Mouse (Mus musculus) kidney, postnatal 0 days (tissue): ENCODE measurements around the gene 2610528A11Rik. TPM values are rescaled to one million over a fixed set of nuclear protein-coding genes. Genes with fewer than 3 reads are reported as not detected.

Source experiments
- ATAC-seq: fragments of 200-750 bp; cut with Nextera tagmentation; replicated peaks from 2 replicates; pipeline ENCODE4 v1.8.0; 2017; ENCODE audit warnings: low read depth, moderate number of reproducible peaks, moderate TSS enrichment, moderate library complexity; ENCODE audit not compliant: low FRiP score
- DNase-seq: peaks from one replicate; pipeline ENCODE4 v3.0.0-alpha.2; 2016; ENCODE audit warnings: low spot score
- H3K27ac ChIP-seq: fragments of 300-500 bp; sonication (generic); 2 replicates; pipeline ENCODE4 v1.5.1; 2014; ENCODE audit warnings: mild to moderate bottlenecking
- H3K27me3 ChIP-seq: fragments of 300-500 bp; sonication (generic); 2 replicates; pipeline ENCODE4 v1.6.1; 2014; ENCODE audit warnings: low read length, mixed read lengths; ENCODE audit not compliant: insufficient read depth
- H3K36me3 ChIP-seq: fragments of 300-500 bp; sonication (generic); 2 replicates; pipeline ENCODE4 v1.6.1; 2014; ENCODE audit warnings: low read length, mixed read lengths; ENCODE audit not compliant: insufficient read depth
- H3K4me1 ChIP-seq: fragments of 300-500 bp; sonication (generic); replicated peaks from 2 replicates; pipeline ENCODE4 v1.6.1; 2014; ENCODE audit warnings: antibody characterized with exemption, low read length, mixed read lengths; ENCODE audit not compliant: insufficient read depth
- H3K4me2 ChIP-seq: fragments of 300-500 bp; sonication (generic); 2 replicates; pipeline ENCODE4 v1.6.1; 2014; ENCODE audit warnings: mild to moderate bottlenecking, low read length, moderate library complexity, mixed read lengths
- H3K4me3 ChIP-seq: fragments of 300-500 bp; sonication (generic); replicated peaks from 2 replicates; pipeline ENCODE4 v1.5.1; 2014; ENCODE audit warnings: low read depth, low read length
- H3K9ac ChIP-seq: fragments of 300-500 bp; sonication (generic); 2 replicates; pipeline ENCODE4 v1.6.1; 2014; ENCODE audit warnings: low read depth, low read length
- H3K9me3 ChIP-seq: fragments of 300-500 bp; sonication (generic); replicated peaks from 2 replicates; pipeline ENCODE4 v1.6.1; 2016; ENCODE audit warnings: low read length, inconsistent platforms, mixed read lengths
- CTCF ChIP-seq: IDR thresholded peaks from 2 replicates; pipeline ENCODE4 v1.5.1; 2016; ENCODE audit warnings: antibody characterized with exemption, low read depth, mild to moderate bottlenecking, moderate library complexity
- WGBS: fragments of 180-500 bp; shearing (Covaris S2); extraction: QIAGEN DNeasy Blood & Tissue Kit; methylation state at CpG from one replicate; pipeline ENCODE4 v1.1.7; 2014; 5-methylcytosine and 5-hydroxymethylcytosine counted together
- polyA plus RNA-seq: library from polyadenylated mRNA; unstranded; fragments of >200 nt; fragmentation: Nextera tagmentation; extraction: Ambion mirVana; gene quantifications from 2 replicates; pipeline ENCODE4 v1.2.1, GENCODE M21; 2015

The 2610528A11Rik gene
- polyA plus RNA-seq, 1 experiment from 2014 or later: 0.17 TPM

DNA sequence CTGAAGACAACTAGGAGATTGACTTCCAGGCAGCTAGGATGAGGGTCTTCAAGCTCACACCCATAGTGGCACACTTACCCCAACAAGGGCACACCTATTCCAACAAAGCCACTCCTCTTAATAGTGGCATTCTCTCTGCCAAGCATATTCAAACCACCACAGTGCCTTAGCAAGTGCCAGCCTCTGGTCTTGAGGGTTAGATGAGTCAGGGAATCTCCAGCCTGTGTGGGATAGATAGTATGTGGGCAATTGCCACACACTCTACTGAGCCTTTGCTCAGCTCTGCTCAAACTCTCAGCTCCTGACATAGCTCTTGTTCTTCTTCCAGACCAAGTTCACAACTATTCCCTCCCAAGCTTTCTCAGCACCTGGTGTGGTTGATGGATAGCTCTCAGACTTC lies 2.5 kb downstream of the 2610528A11Rik start:
- Histone ChIP-seq H3K27ac (no peak overlapping the region), H3K9me3 (no peaks in the 10 kb centered on the region), H3K36me3 (no peaks in the 10 kb centered on the region), H3K4me2 (no peak overlapping the region), H3K4me3 (no peak overlapping the region), H3K4me1 (no peaks in the 10 kb centered on the region), H3K9ac (no peak overlapping the region), H3K27me3 (no peaks in the 10 kb centered on the region)
- no peak for ATAC-seq
- no peak for TF ChIP-seq CTCF
- DNase-seq: no peak

DNA sequence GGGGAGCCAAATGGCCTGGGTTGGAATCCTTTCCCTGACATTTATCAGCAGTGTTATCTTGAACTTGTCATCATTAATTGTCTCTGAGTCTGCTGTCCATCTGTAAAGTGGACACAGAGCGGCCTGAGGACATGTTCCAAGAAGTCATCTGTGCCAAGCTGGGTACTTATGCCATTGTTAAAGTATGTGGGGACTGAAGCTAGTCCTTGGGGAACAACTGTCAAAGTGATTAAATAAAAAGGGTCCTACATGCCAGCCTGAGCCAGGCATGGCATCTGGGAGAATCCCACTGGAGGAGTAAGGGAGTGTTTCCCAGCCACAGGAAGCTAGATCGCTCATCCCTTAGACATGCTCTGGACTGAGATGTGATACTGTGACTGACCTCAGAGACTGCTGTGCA lies 3.4 kb downstream of the 2610528A11Rik start:
- Histone ChIP-seq H3K9ac (no peak overlapping the region), H3K27ac (no peak overlapping the region), H3K9me3 (no peaks in the 10 kb centered on the region), H3K4me3 (no peak overlapping the region), H3K4me1 (no peaks in the 10 kb centered on the region), H3K4me2 (no peak overlapping the region), H3K27me3 (no peaks in the 10 kb centered on the region), H3K36me3 (no peaks in the 10 kb centered on the region)
- ATAC-seq (no peak), DNase-seq (no peak)
- TF ChIP-seq CTCF: no peak
- WGBS: 41% methylated on average over 2 of the region's 2 CpGs

DNA sequence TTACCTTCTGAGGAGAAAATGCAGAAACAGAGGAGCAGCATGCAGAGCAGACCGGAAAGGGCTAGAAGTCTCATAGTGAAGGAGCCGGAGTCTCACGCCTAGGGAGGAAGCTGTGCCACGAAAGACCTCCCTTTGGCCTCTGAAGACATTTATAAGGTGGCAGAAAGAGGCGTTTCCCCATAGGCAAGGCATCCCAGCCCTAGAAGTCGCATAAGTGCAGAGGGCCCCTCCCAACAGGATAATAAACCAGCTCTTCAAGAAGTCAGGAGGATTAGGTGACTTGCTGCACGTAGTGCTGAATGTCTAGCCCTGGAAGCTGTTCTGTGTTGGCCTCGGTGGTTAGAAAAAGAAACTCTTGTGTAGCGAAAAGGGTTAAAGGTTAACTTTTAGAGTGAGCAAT lies 3.8 kb downstream of the 2610528A11Rik start:
- Histone ChIP-seq H3K9me3 (no peaks in the 10 kb centered on the region), H3K4me1 (no peaks in the 10 kb centered on the region), H3K36me3 (no peaks in the 10 kb centered on the region), H3K4me2 (no peak overlapping the region), H3K9ac (no peak overlapping the region), H3K27ac (no peak overlapping the region), H3K4me3 (no peak overlapping the region), H3K27me3 (no peaks in the 10 kb centered on the region)
- no peak for TF ChIP-seq CTCF
- ATAC-seq (no peak), DNase-seq (no peak)
- 8% methylated on average over 9 of the region's 9 CpGs for WGBS

DNA sequence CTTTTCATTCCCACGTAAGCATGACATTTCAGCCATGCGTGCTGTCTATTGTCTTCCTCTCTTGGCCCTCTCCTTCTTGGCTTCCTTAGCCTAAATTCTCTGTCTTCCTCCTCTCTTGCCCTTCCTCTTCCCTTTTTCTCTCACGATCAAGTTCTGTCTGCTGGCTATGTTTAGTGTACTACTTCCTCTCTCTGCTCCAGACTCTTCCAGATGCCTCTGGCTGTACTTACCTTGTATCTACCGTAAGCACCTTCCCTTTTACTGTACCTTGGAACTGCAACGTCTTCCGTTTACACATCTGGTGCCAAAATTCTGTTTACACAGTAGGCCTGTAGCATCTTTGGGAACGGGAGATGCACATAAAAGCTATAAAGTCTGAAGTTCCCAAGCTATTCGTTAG lies 4.4 kb downstream of the 2610528A11Rik start:
- Histone ChIP-seq H3K9me3 (no peaks in the 10 kb centered on the region), H3K27ac (no peak overlapping the region), H3K9ac (no peak overlapping the region), H3K4me2 (no peak overlapping the region), H3K4me1 (no peaks in the 10 kb centered on the region), H3K36me3 (no peaks in the 10 kb centered on the region), H3K27me3 (no peaks in the 10 kb centered on the region), H3K4me3 (no peak overlapping the region)
- DNase-seq (no peak), ATAC-seq (no peak)
- WGBS: 43% methylated on average over 8 of the region's 8 CpGs
- TF ChIP-seq CTCF: no peak

DNA sequence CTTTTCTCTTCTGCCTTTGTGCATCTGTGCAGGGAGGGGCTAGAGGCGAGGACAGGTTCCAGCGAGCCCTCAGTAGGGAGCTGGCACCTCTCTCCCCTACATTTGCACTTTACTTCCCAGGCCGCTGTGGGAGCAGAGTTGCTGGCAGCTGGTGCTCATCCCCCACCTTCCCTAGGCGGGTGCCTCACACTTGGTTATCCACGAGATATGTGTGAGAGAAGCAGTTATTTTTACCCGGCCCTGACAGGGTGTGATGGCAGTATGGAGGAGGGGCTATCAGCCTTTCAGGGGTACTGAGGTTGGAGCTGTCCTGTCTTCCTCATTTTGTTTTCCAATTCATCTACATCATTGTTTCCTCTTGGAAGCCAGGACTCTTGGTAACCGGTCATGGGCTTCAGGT lies 8.0 kb downstream of the 2610528A11Rik start:
- Histone ChIP-seq H3K4me2 (no peak overlapping the region), H3K27ac (no peak overlapping the region), H3K9me3 (no peaks in the 10 kb centered on the region), H3K9ac (no peak overlapping the region), H3K27me3 (no peaks in the 10 kb centered on the region), H3K4me1 (no peaks in the 10 kb centered on the region), H3K4me3 (no peak overlapping the region), H3K36me3 (no peaks in the 10 kb centered on the region)
- no peak for TF ChIP-seq CTCF
- 35% methylated on average over 7 of the region's 7 CpGs for WGBS
- DNase-seq: no peak
- ATAC-seq: no peak

DNA sequence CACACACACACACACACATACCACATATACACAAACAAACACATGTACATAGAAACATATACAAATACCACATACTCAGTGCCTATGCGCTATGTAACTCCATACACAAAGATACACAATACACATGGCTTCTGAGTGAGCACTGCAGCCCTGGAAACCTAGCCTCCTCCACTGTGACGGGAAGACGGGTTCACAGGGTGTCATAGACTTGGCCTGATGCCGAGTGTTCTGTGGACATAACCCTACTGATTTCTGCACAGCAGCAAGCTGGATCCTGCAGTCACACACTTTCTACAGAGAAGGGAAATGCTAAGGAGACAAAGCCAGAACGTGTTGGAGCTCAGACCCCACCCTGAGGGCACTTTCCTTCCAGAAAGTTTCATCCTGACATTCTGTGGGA lies 9.1 kb downstream of the 2610528A11Rik start:
- 29% methylated on average over 5 of the region's 5 CpGs for WGBS
- no peak overlapping the region for H3K4me3 ChIP-seq
- H3K27ac ChIP-seq: no peak overlapping the region
- no peak overlapping the region for H3K4me2 ChIP-seq
- no peak for TF ChIP-seq CTCF
- DNase-seq (peak; percentile 70), ATAC-seq (peak; percentile 57; the same call in 1 of the 2 replicates)
- H3K27me3 ChIP-seq: no peaks in the 10 kb centered on the region
- no peaks in the 10 kb centered on the region for H3K4me1 ChIP-seq
- H3K9me3 ChIP-seq: no peaks in the 10 kb centered on the region
- no peak overlapping the region for H3K9ac ChIP-seq
- H3K36me3 ChIP-seq: no peaks in the 10 kb centered on the region

DNA sequence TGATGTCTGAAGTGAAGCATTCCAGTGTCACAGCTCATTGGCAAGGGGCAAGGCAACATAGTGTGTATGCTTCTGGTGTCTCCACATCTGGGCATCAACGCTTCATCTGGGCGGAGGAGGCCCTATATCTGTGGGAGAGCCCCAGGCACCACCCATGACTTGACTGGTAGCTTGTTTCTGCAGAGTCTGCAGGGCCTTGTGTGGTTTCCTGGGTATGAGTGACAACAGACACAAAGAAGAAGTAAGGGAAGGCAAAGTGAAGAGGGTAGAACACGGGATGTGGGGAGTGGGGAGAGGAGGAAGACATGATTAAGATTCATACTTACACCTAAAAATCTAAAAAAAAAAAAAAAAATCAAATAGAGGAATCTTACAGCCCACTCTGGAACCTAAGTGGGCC lies 11.3 kb downstream of the 2610528A11Rik start:
- no peak for ATAC-seq
- 61% methylated on average over 3 of the region's 3 CpGs for WGBS
- no peak overlapping the region for H3K9ac ChIP-seq
- H3K27me3 ChIP-seq: 0 out of 2 replicates have a peak, but pooled peaks cover 9% of the 10 kb centered on the region
- H3K4me3 ChIP-seq: no peak overlapping the region
- no peaks in the 10 kb centered on the region; the same call in 1 of the 2 replicates for H3K4me1 ChIP-seq
- H3K4me2 ChIP-seq: no peak overlapping the region
- no peaks in the 10 kb centered on the region for H3K36me3 ChIP-seq
- no peak overlapping the region for H3K27ac ChIP-seq
- no peak for DNase-seq
- H3K9me3 ChIP-seq: no peaks in the 10 kb centered on the region
- no peak for TF ChIP-seq CTCF
